Mouse (Mus musculus): ENCODE data around the gene Cep295. TPM values are rescaled to one million over a fixed set of nuclear protein-coding genes. Genes with fewer than 3 reads are reported as not detected.

Cep295 gene
- polyA plus RNA-seq, 1 experiment from 2014 or later = 9.7 TPM

Other genes with a start within 250 kb of the Cep295 start
- not detected in 3 replicates for gene Hephl1, start 245.7 kb downstream of the Cep295 start, polyA plus RNA-seq (2018)
- not detected in 3 replicates for gene Vstm5, start 118.7 kb downstream of the Cep295 start, polyA plus RNA-seq (2018)
- 19.5 to 27.1 TPM (median 22.9 TPM) in 3 replicates for gene Med17, start 77.9 kb downstream of the Cep295 start, polyA plus RNA-seq (2018)
- gene Taf1d, start 51.6 kb downstream of the Cep295 start, polyA plus RNA-seq (2018) = 35.7 to 117 TPM (median 46.4 TPM) in 3 replicates
- gene 4931406C07Rik, start 51.3 kb downstream of the Cep295 start, polyA plus RNA-seq (2018) = 30.8 to 111 TPM (median 39.1 TPM) in 3 replicates
- gene Smco4, start 135.6 kb upstream of the Cep295 start, polyA plus RNA-seq (2018) = 1.8 to 10.5 TPM (median 1.9 TPM) in 3 replicates

Data from macrophage (primary cell).